Mouse (Mus musculus): ENCODE measurements around the gene Otud6a. TPM values are rescaled to one million over a fixed set of nuclear protein-coding genes. Genes with fewer than 3 reads are reported as not detected.
A peak's percentile ranks its signal among the peaks of the same experiment; 100 is the strongest.

Otud6a gene
- polyA plus RNA-seq, 1 experiment from 2014 or later: not detected

GRCm38 (mm10) chrX:100470126-100470525, 41.3 kb downstream of the Otud6a start:
- H3K27ac ChIP-seq (replicated peaks): no peak overlapping the region
- WGBS: 62% methylated on average over 3 of the region's 3 CpGs
- ATAC-seq (ENCODE audit: extremely low read depth, insufficient number of reproducible peaks, low FRiP score, low TSS enrichment): no peak

GRCm38 (mm10) chrX:100471491-100471890, 42.7 kb downstream of the Otud6a start:
- Histone ChIP-seq H3K4me1 (no peaks in the 10 kb centered on the region), H3K4me3 (no peak overlapping the region), H3K27ac (replicated peaks) (no peak overlapping the region), H3K9ac (no peak overlapping the region), H3K9me3 (no peaks in the 10 kb centered on the region), H3K36me3 (no peaks in the 10 kb centered on the region), H3K27me3 (replicated peaks) (peaks cover 60% of the 10 kb centered on the region), H3K4me2 (no peak overlapping the region)
- WGBS: 77% methylated on average over 3 of the region's 3 CpGs
- ATAC-seq (ENCODE audit: extremely low read depth, insufficient number of reproducible peaks, low FRiP score, low TSS enrichment): no peak

More at GRCm38 (mm10) chrX:100470126-100470525, 41.3 kb downstream of the Otud6a start:
- H3K4me1 ChIP-seq: no peaks in the 10 kb centered on the region
- H3K9me3 ChIP-seq: no peaks in the 10 kb centered on the region
- H3K9ac ChIP-seq: no peak overlapping the region
- peaks cover 52% of the 10 kb centered on the region for H3K27me3 ChIP-seq (replicated peaks)
- no peak overlapping the region for H3K4me3 ChIP-seq
- H3K36me3 ChIP-seq: no peaks in the 10 kb centered on the region
- H3K4me2 ChIP-seq: no peak overlapping the region

GRCm38 (mm10) chrX:100475569-100476223, 46.9 kb downstream of the Otud6a start:
- H3K27ac ChIP-seq (replicated peaks): no peak overlapping the region
- ATAC-seq (ENCODE audit: extremely low read depth, insufficient number of reproducible peaks, low FRiP score, low TSS enrichment): no peak
- H3K27me3 ChIP-seq (replicated peaks): peaks cover 34% of the 10 kb centered on the region
- no peak overlapping the region for H3K9ac ChIP-seq
- H3K9me3 ChIP-seq: no peaks in the 10 kb centered on the region
- WGBS: 59% methylated on average over 4 of the region's 4 CpGs
- no peak overlapping the region for H3K4me2 ChIP-seq
- no peak overlapping the region for H3K4me3 ChIP-seq
- H3K4me1 ChIP-seq: no peaks in the 10 kb centered on the region
- no peaks in the 10 kb centered on the region for H3K36me3 ChIP-seq

MicroRNAs encoded within 50 kb of the gene (microRNA counts, 519-probe panel; counts per million panel counts)
- microRNA mmu-miR-676: 3,480 counts per million, percentile 70 among the panel's probes with 10 or more counts

Small RNA genes within 50 kb of the gene (microRNA-seq; reads per million reads assigned to microRNA genes)
- gene Mir676: 640 reads per million, percentile 76 among the genes with 10 or more reads in this experiment

Other genes starting within 250 kb of the Otud6a start
- gene Awat2, start 13.7 kb downstream of the Otud6a start, polyA plus RNA-seq (2015; fragmentation: Nextera tagmentation; extraction: Ambion mirVana): not detected in 2 replicates
- gene Igbp1, start 65.3 kb downstream of the Otud6a start, polyA plus RNA-seq (2015; fragmentation: Nextera tagmentation; extraction: Ambion mirVana): 25.4 and 27.3 TPM in 2 replicates
- not detected in 2 replicates for gene Dgat2l6, start 95.8 kb downstream of the Otud6a start, polyA plus RNA-seq (2015; fragmentation: Nextera tagmentation; extraction: Ambion mirVana)
- not detected in 2 replicates for gene Awat1, start 143.2 kb downstream of the Otud6a start, polyA plus RNA-seq (2015; fragmentation: Nextera tagmentation; extraction: Ambion mirVana)
- gene P2ry4, start 165.9 kb downstream of the Otud6a start, polyA plus RNA-seq (2015; fragmentation: Nextera tagmentation; extraction: Ambion mirVana): not detected in 2 replicates
- gene Arr3, start 176.5 kb downstream of the Otud6a start, polyA plus RNA-seq (2015; fragmentation: Nextera tagmentation; extraction: Ambion mirVana): 0.70 and 2.0 TPM in 2 replicates
- gene Kif4, start 196.7 kb downstream of the Otud6a start, polyA plus RNA-seq (2015; fragmentation: Nextera tagmentation; extraction: Ambion mirVana): 21.1 and 22.0 TPM in 2 replicates
- gene Pdzd11, start 197.6 kb downstream of the Otud6a start, polyA plus RNA-seq (2015; fragmentation: Nextera tagmentation; extraction: Ambion mirVana): 88.2 and 103 TPM in 2 replicates